Mouse (Mus musculus) spleen, adult 12 weeks (tissue): Measurements from ENCODE around the gene Porcn.

Source experiments
- DNase-seq: peaks from one replicate; pipeline ENCODE4 v3.0.0; 2022; ENCODE audit warnings: low spot score

Gene Porcn

GRCm38 (mm10) chrX:8205551-8205950, 774 bp downstream of the Porcn start:
- no peak for DNase-seq

- no peak for DNase-seq
These were observed 1.2 kb downstream of the Porcn start for GRCm38 (mm10) chrX:8205088-8205487.

- no peak for DNase-seq
These were observed 2.2 kb downstream of the Porcn start for GRCm38 (mm10) chrX:8204076-8204475.

- DNase-seq = no peak
These were observed 3.2 kb downstream of the Porcn start for GRCm38 (mm10) chrX:8203105-8203504.

GRCm38 (mm10) chrX:8193419-8193723, 13.0 kb downstream of the Porcn start, which contains the start of gene Ebp:
Ebp (minus strand) TSS chrX:8193512.
- no peak for DNase-seq

- DNase-seq = peak; percentile 70
These were observed 13.5 kb downstream of the Porcn start for GRCm38 (mm10) chrX:8192640-8193418.

GRCm38 (mm10) chrX:8192126-8192639, 14.1 kb downstream of the Porcn start:
- no peak for DNase-seq

- no peak for DNase-seq
These were observed 23.3 kb downstream of the Porcn start for GRCm38 (mm10) chrX:8182871-8183540.

- no peak for DNase-seq
These were observed 26.7 kb downstream of the Porcn start for GRCm38 (mm10) chrX:8179646-8180045.

GRCm38 (mm10) chrX:8178871-8179270, 27.5 kb downstream of the Porcn start:
- DNase-seq = no peak

GRCm38 (mm10) chrX:8175504-8176385, 30.6 kb downstream of the Porcn start, which contains the start of gene Tbc1d25:
Tbc1d25 (minus strand) TSS chrX:8176181.
- DNase-seq = peak; percentile 77

GRCm38 (mm10) chrX:8175169-8175503, 31.2 kb downstream of the Porcn start:
- no peak for DNase-seq

- DNase-seq = no peak
These were observed 38.3 kb downstream of the Porcn start for GRCm38 (mm10) chrX:8167716-8168647.

GRCm38 (mm10) chrX:8164471-8164870, 41.9 kb downstream of the Porcn start:
- DNase-seq = no peak

- DNase-seq = no peak
These were observed 43.2 kb downstream of the Porcn start for GRCm38 (mm10) chrX:8163076-8163475.

- DNase-seq = peak; percentile 81
These were observed 61.0 kb downstream of the Porcn start, which contains the start of gene Rbm3 for GRCm38 (mm10) chrX:8145153-8145991. Rbm3 (minus strand) TSS chrX:8145880.
